Mouse (Mus musculus): Measurements from ENCODE around the gene Akt2. TPM values are rescaled to one million over a fixed set of nuclear protein-coding genes. Genes with fewer than 3 reads are reported as not detected.

Akt2 gene
- total RNA-seq (2023), result 121 TPM

DNA sequence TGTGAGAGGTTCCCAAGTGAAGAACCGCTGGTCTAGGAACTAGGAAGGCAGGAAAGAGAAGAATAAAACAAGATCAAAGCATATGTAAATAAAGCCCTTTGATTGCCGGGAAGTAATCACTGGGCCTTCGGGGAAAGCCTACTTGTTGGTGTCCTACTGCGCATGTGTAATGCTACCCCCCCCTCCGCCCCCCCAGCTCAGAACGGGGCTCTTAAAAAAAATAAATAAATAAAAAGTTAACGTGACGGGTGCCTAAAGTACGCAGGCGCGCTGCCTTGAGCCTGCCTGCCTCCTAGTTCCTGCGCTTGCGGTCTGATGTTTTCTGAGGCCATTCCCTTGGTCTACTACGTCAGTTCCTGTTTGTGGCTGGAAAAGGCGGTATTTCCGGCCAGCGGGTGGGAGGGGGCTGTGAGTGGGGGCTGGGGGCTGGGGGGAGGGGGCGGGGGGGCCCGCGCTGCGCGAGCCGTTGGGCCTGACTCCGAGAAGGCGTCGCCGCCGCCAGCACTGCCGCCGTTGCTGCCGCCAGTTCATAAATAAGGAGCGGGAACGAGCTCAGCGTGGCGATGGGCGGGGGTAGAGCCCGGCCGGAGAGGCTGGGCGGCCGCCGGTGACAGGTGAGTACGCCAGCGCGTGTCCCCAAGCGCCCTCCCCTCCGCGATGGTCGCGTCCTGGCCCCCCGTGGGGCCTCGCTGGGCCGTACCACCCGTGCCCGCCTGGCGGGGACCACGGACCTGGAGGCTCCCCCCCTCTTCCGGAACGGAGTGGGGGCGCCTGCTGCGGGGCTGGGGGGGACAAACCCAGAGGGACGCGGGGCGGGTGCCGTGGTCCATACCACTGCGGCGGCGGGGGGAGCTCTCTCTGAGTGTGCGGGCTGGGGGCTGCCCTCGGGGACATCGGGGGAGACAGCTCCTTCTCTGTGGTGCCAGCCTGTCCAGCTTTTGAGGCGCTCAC is at the start of gene Akt2:
Gene Akt2 (plus strand): TSS at position 287 of the 951 bp plus-strand sequence.

DNA sequence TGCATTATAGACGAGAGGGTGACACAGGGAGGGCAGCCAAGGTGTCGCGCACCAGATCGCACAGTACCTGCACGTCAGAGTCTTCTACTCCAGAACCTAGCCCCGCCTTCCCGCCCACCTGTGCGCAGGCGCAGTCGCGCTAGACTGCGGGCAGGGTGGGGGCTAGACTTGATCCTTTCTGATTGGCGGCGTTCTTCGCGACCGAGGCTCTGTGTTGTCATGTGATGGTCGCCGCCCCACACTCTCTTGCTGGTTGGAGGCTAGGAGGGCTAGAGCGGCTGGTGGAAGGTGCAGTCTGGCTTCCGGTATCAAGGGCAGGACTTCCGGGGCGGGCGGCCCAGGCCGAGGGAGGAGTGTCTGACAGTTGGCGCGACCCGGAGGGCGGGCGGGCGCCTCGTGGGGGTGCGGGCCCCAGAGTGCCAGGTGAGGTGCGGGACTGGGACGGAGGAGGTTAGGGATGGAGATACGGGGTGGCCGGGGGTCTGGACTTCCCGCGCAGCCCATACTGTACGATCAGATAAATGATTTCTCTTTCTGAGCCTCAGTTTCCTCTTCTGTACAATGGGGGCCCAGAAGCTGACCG is 38.3 kb upstream of the Akt2 start, which contains the start of the genes Pld3 and 2310022A10Rik:
Gene Pld3 (minus strand): TSS at position 288 of the 583 bp plus-strand sequence.
Gene 2310022A10Rik (plus strand): TSS at position 303 of the 583 bp plus-strand sequence.

DNA sequence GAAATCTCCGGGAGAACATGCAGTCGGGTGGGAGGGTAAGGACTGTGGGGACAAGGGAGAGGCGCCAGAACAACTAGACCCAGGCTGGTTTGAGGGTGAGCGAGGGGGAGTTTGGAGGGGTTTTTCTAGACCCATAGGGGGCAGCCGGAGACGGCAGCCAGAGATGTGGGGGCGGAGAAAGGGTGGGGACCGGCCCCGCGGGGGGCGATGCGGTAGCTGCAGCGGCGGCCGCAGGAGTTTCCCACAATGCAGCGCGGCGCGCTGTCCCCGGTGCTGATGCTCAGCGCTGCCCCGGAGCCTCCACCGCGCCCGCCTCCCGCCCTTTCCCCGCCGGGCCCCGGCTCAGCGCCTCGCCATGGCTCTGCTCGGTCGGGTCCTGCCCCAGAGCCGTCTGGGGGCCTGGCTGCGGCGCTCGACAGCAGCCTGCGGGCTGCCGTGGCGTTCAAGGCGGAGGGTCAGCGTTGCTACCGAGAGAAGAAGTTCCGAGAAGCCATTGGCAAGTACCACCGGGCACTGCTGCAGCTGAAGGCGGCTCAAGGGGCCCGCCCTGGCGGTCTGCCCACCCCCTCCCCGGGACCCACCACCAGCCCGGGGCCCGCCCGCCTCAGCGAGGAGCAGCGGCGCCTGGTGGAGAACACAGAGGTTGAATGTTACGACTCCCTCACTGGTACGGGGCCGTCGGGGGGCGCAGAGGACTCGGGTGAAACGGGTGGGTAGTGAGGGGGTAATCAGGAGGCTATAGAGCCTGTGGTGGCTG is 62.5 kb downstream of the Akt2 start, which contains the start of gene Ttc9b:
Gene Ttc9b (plus strand): TSS at position 235 of the 757 bp plus-strand sequence.

DNA sequence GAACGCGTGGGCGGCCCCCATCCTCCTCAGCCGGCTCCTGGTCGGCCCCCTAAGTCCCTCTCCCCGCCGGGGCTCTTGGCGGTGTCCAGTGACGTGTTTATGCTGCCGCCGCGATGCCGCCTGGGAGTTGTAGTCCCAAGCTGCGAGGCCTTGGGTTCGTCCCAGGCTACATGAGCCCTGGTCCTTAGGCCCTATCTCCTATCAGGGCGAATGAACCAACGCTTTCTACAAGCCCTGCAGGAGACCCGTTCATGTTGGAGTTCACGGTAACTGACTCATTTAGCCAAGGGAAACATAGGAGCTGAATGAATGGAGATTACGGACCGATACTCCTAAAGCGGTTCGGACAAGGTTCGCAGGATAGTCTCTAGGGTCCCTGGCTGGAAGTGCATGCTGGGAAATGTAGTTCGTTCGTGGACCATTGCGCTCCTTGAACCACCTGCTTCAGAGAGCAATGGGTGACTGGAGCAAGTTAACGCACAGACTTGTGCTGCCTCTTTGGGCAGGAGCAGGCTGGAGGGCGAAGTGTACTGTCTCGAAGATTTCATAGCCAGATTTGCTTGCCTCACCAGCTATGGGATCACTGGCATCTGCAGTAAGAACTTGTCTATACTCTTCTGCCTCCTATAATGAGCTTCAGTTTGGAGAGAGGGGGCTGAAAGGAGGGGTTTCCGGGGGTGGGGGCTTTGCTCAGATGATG is 83.3 kb downstream of the Akt2 start, which contains the start of gene Map3k10:
Gene Map3k10 (minus strand): TSS at position 77 of the 700 bp plus-strand sequence.

DNA sequence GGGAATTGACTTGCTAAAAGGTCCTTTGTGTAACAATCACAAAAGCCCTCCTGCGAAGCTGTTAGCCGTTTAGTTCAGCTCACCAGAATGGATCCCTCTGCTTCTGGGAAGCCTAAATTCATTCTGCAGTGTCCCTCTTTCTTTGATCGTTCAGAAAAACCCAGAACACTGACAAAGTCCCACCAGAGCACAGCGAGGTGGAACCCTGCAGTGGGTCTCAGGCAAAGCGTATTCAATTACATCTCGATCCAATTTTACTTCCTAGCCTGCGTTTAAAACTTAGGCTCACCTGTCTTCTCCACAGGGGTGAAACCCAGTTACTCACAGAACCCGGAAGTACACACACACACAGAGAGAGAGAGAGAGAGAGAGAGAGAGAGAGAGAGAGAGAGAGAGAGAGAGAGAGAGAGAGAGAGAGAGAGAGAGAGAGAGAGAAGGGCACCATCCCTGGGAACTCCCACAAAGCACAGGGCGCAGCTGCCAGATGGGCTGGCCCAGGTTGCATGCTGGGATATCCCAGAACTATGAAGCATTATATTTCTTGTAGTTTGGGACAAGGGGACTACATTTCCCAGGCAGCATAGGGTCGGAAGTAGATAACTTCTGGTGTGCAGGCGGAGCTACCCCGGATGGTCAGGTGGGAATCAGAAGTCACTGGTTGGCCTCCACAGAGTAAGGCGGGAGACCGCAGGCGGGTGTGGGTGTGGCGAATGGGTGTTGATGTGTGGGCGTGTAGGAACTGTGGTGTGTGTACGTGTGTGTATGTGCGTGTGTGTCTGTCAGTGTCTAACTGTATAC is 97.7 kb downstream of the Akt2 start, which contains the start of gene Zfp607b:
Gene Zfp607b (plus strand): TSS at position 526 of the 798 bp plus-strand sequence.

Other genes starting within 250 kb of the Akt2 start
- gene Shkbp1, start 235.5 kb upstream of the Akt2 start, total RNA-seq (2023), result 80.0 TPM
- not detected for gene Gm20479, start 234.1 kb upstream of the Akt2 start, total RNA-seq (2023)
- not detected for gene Sptbn4, start 143.9 kb upstream of the Akt2 start, total RNA-seq (2023)
- 13.1 TPM for gene Blvrb, start 143.6 kb upstream of the Akt2 start, total RNA-seq (2023)
- 9.9 TPM for gene Sertad3, start 117.8 kb upstream of the Akt2 start, total RNA-seq (2023)
- 59.1 TPM for gene Sertad1, start 104.6 kb upstream of the Akt2 start, total RNA-seq (2023)
- 0.95 TPM for gene Prx, start 92.2 kb upstream of the Akt2 start, total RNA-seq (2023)
- gene Hipk4, start 68.3 kb upstream of the Akt2 start, total RNA-seq (2023), result 0.34 TPM
- gene Pld3, start 38.3 kb upstream of the Akt2 start, total RNA-seq (2023), result 135 TPM
- 27.6 TPM for gene 2310022A10Rik, start 38.3 kb upstream of the Akt2 start, total RNA-seq (2023)
- not detected for gene Ttc9b, start 62.4 kb downstream of the Akt2 start, total RNA-seq (2023)
- gene Map3k10, start 83.0 kb downstream of the Akt2 start, total RNA-seq (2023), result 15.2 TPM
- 1.9 TPM for gene Zfp607b, start 97.8 kb downstream of the Akt2 start, total RNA-seq (2023)
- 11.5 TPM for gene Zfp60, start 139.8 kb downstream of the Akt2 start, total RNA-seq (2023)
- 12.7 TPM for gene Zfp626, start 215.6 kb downstream of the Akt2 start, total RNA-seq (2023)
- 4.7 TPM for gene Zfp59, start 247.1 kb downstream of the Akt2 start, total RNA-seq (2023)